Mouse (Mus musculus) gastrocnemius, postnatal 4 days (tissue): Measurements from ENCODE around the gene Stbd1. TPM values are rescaled to one million over a fixed set of nuclear protein-coding genes. Genes with fewer than 3 reads are reported as not detected.

ENCODE experiments used
- DNase-seq, 2 experiments: peaks; one replicate each; pipeline ENCODE4 v3.0.0; 2021 to 2022; ENCODE audit warnings: low spot score in 2 of 2, mixed read lengths in 2 of 2
- total RNA-seq, 2 experiments: library from RNA; stranded (reverse); gene quantifications; 2 replicates each; pipeline ENCODE4 v1.2.3; 2021

The Stbd1 gene
- total RNA-seq, 2 experiments from 2014 or later, result 228 to 257 TPM

GRCm38 (mm10) chr5:92634916-92635315, 32.1 kb downstream of the Stbd1 start:
- DNase-seq, result no peak

GRCm38 (mm10) chr5:92635891-92636290, 33.0 kb downstream of the Stbd1 start:
- DNase-seq, result no peak

GRCm38 (mm10) chr5:92640861-92641260, 38.0 kb downstream of the Stbd1 start:
- no peak for DNase-seq

Other genes with a start within 250 kb of the Stbd1 start
- 10 to 100 TPM; 22.6 to 25.6 TPM for gene Nup54, start 167.8 kb upstream of the Stbd1 start, total RNA-seq
- gene Scarb2, start 96.2 kb upstream of the Stbd1 start, total RNA-seq, result 10 to 100 TPM; 90.2 to 96.8 TPM
- not detected for gene Fam47e, start 48.0 kb upstream of the Stbd1 start, total RNA-seq
- under 1 TPM; 0.10 to 0.25 TPM for gene Ccdc158, start 72.2 kb downstream of the Stbd1 start, total RNA-seq
- gene Shroom3, start 80.4 kb downstream of the Stbd1 start, total RNA-seq, result 10 to 100 TPM in 1 of 2 experiments, 1 to 10 TPM in 1; 8.9 to 11.0 TPM